Mouse (Mus musculus): ENCODE data around the gene Ksr1.

DNA sequence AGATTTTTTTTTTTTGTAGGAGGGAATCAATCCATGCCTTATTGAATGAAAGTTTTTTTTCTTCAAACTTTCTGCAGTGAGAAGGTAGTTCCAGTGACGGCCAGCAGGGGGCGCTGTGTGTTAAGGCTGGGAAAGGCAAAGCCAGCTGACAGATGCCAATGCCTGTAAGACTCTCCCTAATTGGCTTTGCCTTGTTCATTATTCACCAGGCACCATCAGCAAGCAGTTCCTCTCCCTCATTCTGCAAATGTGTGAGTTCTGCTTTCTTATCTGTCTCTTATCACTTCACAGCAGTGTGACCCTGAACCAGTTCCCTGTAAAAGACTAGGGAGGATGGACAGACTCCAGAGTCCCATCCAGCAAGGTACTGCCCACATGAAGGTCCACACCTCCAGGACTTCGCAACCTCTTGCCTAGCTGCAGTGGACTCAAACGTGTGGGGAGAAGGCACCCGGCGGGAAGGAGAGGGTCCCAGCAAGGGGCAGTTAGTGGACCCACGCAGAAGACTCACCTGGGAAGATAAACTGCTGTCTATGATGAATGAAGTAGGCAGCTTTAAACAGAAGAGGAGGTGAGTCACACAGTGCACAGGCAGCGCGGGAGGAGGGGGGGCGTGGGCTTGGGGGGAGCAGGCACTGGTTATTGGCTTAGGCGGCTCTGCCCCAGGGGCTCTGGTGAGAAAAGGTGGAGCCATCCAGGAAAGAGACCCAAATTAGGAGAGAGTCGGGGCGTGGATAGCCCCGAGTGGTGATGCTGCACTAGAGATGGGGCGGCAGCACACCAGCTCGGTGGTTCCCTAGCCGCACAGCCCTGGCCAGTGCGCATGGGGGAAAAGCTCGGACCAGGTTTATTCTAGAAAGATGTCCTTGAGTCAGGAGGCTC lies 115.4 kb downstream of the Ksr1 start:
- peak; percentile 94 for TF ChIP-seq CTCF (IDR thresholded peaks at IDR 0.05; ENCODE audit: low read depth, low read length)
- TF ChIP-seq POLR2A (IDR thresholded peaks at IDR 0.05; ENCODE audit: extremely low read depth, insufficient read depth, low read length) = no peak

All from liver, adult 2 months (tissue).